Mouse (Mus musculus): Measurements from ENCODE around the gene Irf2bpl. TPM values are rescaled to one million over a fixed set of nuclear protein-coding genes. Genes with fewer than 3 reads are reported as not detected.

The Irf2bpl gene
- polyA plus RNA-seq (2012; rRNA removed) = 77.9 and 97.5 TPM in 2 replicates

GRCm38 (mm10) chr12:86884197-86885058, at the start of gene Irf2bpl:
Irf2bpl (minus strand) TSS chr12:86884798.
- DNase-seq (ENCODE audit: low read depth) = peak; percentile 99
- TF ChIP-seq CTCF (IDR thresholded peaks at IDR 0.05; ENCODE audit: borderline replicate concordance, extremely low read depth, insufficient read depth, insufficient read length) (no peak), POLR2A (IDR thresholded peaks at IDR 0.05; ENCODE audit: borderline replicate concordance, extremely low read depth, insufficient read depth, insufficient read length, poor library complexity, severe bottlenecking) (peak; percentile 94)

GRCm38 (mm10) chr12:86932575-86932952, 48.0 kb upstream of the Irf2bpl start:
- DNase-seq (ENCODE audit: low read depth) = no peak
- TF ChIP-seq POLR2A (IDR thresholded peaks at IDR 0.05; ENCODE audit: borderline replicate concordance, extremely low read depth, insufficient read depth, insufficient read length, poor library complexity, severe bottlenecking) = no peak

DNA sequence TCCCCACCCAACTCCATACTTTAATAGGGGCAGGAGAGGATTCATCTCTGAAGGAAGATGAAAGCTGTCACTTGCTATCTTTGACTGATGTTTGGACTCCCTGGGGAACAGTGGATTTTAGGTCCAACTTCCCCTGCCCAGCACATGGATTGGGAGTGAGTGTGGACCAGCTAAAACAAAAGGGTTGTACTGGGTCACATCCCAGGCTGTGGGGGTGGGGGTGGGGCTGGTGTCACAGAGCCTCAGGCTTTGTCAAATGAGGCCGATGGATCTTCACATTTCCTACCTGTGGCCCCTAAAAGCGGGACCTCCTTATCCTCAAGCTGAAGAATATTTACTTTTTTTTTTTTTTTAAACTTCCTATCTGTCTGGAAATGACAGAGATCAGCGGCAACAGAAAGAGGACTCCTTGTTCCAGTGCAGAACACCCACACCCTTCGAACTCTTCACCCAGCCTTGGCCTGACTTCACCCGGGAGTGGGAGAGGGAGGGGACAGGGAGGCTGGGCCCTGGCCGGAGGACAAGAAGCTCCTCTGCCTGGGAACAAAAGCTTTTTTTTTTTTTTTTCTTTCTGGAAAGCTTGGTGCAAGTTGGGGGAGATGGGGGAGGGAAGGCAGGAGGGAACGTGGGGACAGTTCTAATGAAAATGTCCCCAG, 47.4 kb upstream of the Irf2bpl start:
- TF ChIP-seq CTCF (IDR thresholded peaks at IDR 0.05; ENCODE audit: borderline replicate concordance, extremely low read depth, insufficient read depth, insufficient read length) (no peak), POLR2A (IDR thresholded peaks at IDR 0.05; ENCODE audit: borderline replicate concordance, extremely low read depth, insufficient read depth, insufficient read length, poor library complexity, severe bottlenecking) (no peak)
- DNase-seq (ENCODE audit: low read depth) = peak; percentile 36

GRCm38 (mm10) chr12:86930934-86931729, 46.5 kb upstream of the Irf2bpl start:
- TF ChIP-seq POLR2A (IDR thresholded peaks at IDR 0.05; ENCODE audit: borderline replicate concordance, extremely low read depth, insufficient read depth, insufficient read length, poor library complexity, severe bottlenecking) (no peak), CTCF (IDR thresholded peaks at IDR 0.05; ENCODE audit: borderline replicate concordance, extremely low read depth, insufficient read depth, insufficient read length) (no peak)
- DNase-seq (ENCODE audit: low read depth) = no peak

DNA sequence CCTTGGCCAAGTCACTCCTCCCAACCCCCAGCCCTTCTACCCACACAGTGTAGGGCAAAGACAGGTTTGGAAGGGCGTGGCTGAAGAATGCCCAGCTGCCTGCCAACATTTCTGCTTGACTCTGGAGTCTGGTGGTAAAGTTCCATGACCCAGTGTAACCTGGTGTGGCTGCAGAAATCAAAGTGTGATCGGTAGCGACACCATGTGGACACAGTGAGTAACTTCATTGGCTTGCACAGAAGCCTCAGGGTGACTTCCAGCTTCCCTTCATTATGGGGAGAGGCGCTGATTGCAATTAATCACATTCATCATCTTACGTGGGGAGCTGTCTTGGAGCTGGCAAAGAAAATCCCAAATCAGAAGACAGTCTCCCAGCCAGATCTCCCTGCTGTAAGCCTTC, 39.2 kb upstream of the Irf2bpl start:
- TF ChIP-seq POLR2A (IDR thresholded peaks at IDR 0.05; ENCODE audit: borderline replicate concordance, extremely low read depth, insufficient read depth, insufficient read length, poor library complexity, severe bottlenecking) (no peak), CTCF (IDR thresholded peaks at IDR 0.05; ENCODE audit: borderline replicate concordance, extremely low read depth, insufficient read depth, insufficient read length) (peak; percentile 88)
- peak; percentile 92 for DNase-seq (ENCODE audit: low read depth)

DNA sequence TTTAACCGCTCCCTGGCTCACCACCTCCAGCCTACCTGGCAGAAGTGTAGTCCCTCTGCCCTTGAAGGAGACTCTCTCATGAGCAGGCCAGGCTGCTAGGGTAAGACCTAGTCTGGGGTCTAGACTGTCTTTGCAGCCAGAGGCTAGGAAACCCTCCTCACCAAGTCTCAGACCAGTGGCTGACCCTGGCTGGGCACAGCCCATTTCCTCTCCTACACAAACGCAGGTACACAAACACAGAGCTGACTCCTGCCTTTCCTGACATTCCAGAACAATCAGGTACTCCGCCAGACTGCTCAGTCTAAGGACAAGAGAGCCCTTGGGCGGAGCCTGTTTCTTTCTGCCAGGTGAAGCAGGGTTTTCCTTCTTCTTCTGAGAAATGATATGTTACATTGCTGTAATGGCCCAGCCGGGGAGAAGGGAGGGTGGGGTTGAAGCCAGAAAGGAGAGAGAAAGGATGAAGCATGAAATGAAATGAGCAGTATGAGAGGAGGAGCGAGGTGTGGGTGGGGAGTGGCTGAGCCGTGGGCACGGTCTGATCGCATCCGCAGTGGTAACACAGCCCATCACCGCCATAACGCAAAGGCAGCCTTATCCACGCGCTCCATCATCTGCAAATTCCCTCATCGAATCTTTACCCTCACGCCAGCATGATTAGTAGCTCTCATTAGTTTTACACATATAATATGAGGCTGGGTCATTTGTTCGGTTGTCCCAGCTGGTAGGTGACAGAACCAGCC, 34.6 kb upstream of the Irf2bpl start:
- DNase-seq (ENCODE audit: low read depth) = peak; percentile 53
- TF ChIP-seq CTCF (IDR thresholded peaks at IDR 0.05; ENCODE audit: borderline replicate concordance, extremely low read depth, insufficient read depth, insufficient read length) = no peak
- no peak for TF ChIP-seq POLR2A (IDR thresholded peaks at IDR 0.05; ENCODE audit: borderline replicate concordance, extremely low read depth, insufficient read depth, insufficient read length, poor library complexity, severe bottlenecking)

GRCm38 (mm10) chr12:86918361-86918967, 33.9 kb upstream of the Irf2bpl start:
- no peak for TF ChIP-seq CTCF (IDR thresholded peaks at IDR 0.05; ENCODE audit: borderline replicate concordance, extremely low read depth, insufficient read depth, insufficient read length)
- TF ChIP-seq POLR2A (IDR thresholded peaks at IDR 0.05; ENCODE audit: borderline replicate concordance, extremely low read depth, insufficient read depth, insufficient read length, poor library complexity, severe bottlenecking) = no peak
- DNase-seq (ENCODE audit: low read depth) = peak; percentile 66

- DNase-seq (ENCODE audit: low read depth) = no peak
- TF ChIP-seq CTCF (IDR thresholded peaks at IDR 0.05; ENCODE audit: borderline replicate concordance, extremely low read depth, insufficient read depth, insufficient read length) = no peak
- no peak for TF ChIP-seq POLR2A (IDR thresholded peaks at IDR 0.05; ENCODE audit: borderline replicate concordance, extremely low read depth, insufficient read depth, insufficient read length, poor library complexity, severe bottlenecking)
These were observed 32.4 kb upstream of the Irf2bpl start for GRCm38 (mm10) chr12:86916796-86917573.

DNA sequence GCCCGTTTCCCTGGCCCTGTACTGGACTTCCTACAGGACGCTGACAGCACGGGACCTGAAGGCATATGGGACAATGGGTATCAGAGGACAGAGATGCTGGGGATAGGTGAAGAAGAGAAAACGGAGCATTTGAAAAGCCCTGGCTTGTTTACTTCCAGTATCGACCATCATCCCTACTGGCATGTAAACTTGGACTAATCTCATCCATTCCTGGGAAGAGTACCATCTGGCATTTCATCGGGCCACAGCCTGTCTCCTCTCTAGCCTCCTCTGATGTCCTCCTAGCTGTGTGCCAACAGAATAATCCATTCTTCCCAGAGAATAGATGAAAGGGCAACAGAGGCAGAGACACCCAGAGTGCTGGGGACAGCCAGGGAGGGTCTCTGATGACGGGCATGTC, 31.0 kb upstream of the Irf2bpl start:
- no peak for TF ChIP-seq CTCF (IDR thresholded peaks at IDR 0.05; ENCODE audit: borderline replicate concordance, extremely low read depth, insufficient read depth, insufficient read length)
- TF ChIP-seq POLR2A (IDR thresholded peaks at IDR 0.05; ENCODE audit: borderline replicate concordance, extremely low read depth, insufficient read depth, insufficient read length, poor library complexity, severe bottlenecking) = no peak
- DNase-seq (ENCODE audit: low read depth) = no peak

- DNase-seq (ENCODE audit: low read depth) = no peak
- TF ChIP-seq CTCF (IDR thresholded peaks at IDR 0.05; ENCODE audit: borderline replicate concordance, extremely low read depth, insufficient read depth, insufficient read length) = no peak
- no peak for TF ChIP-seq POLR2A (IDR thresholded peaks at IDR 0.05; ENCODE audit: borderline replicate concordance, extremely low read depth, insufficient read depth, insufficient read length, poor library complexity, severe bottlenecking)
These were observed 30.2 kb upstream of the Irf2bpl start for GRCm38 (mm10) chr12:86914756-86915155.
